Mouse (Mus musculus) retina, postnatal 1 day (tissue): ENCODE results near the gene Ppat.

ENCODE experiments used
- DNase-seq: peaks from one replicate; pipeline ENCODE4 v3.0.0-alpha.2; 2012

The Ppat gene

DNA sequence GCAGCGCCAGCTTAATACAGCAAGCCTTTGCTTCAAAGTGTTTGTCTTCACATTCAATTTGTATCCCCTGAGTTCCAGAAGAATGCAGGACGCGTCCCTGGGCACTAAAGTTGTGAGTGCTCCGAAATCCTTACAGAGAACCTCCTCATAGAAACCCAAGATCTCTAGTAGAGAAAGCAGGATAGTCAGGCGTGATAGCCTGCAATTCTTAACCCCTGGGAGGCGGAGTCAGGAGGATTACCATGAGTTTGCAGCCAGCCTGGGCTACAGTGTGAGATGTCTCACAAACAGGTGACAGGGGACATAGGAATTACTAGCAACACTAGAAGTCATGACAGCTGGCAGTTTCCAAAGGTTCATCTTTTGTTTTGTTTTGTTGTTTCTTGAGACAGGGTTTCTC is 81.8 kb downstream of the Ppat start:
- no peak for DNase-seq

DNA sequence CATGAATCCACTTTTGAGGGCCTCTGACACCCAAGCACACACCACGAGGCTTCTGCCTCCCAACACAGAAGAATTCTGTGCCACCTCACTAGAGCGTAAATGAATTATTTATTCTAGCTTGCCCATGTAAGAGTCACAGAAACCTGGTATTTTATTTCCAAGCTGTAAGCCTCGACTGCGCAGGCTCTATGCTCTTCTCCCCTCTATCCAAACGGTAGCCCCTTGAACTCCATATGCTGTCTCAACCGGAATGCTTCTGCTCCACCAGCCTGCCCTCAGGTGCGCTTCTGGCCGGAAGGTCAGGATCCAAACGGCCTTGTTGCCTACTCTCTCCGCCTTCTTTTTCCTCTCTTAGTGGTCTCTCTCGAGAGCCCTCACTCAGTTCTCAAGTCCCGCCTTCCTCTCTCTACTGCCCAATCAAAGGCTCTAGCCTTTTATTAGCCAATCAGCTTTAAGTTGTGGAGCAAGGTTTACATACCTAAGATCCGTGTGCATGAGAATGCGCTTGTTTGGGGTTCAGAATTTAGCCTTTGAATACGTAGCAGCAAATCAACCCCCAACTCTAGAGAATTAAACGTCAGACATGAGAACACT is 82.6 kb downstream of the Ppat start:
- DNase-seq, result peak; percentile 49

DNA sequence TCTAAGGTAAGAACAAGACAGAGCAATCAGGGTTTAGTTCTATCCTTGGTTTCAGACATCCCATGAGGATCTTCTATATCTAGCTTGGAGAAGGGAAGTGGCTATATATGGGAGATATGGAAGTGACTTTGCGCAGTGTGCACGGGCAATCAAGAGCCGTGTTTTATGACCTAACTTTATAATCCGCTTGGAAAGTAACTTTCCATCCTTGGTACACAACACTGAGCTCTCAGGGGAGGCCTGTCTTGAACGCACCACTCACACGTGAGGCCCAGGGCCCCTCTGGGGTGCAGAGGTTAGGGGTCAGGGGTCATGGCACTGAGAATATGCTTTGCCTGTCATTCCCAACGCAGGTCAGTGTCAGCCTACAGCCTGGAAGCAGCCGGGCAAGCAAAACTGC is 84.6 kb downstream of the Ppat start:
- DNase-seq, result no peak
